Comparison of ENCODE assay signal across 8 mouse cellular contexts in the genomic region with DNA sequence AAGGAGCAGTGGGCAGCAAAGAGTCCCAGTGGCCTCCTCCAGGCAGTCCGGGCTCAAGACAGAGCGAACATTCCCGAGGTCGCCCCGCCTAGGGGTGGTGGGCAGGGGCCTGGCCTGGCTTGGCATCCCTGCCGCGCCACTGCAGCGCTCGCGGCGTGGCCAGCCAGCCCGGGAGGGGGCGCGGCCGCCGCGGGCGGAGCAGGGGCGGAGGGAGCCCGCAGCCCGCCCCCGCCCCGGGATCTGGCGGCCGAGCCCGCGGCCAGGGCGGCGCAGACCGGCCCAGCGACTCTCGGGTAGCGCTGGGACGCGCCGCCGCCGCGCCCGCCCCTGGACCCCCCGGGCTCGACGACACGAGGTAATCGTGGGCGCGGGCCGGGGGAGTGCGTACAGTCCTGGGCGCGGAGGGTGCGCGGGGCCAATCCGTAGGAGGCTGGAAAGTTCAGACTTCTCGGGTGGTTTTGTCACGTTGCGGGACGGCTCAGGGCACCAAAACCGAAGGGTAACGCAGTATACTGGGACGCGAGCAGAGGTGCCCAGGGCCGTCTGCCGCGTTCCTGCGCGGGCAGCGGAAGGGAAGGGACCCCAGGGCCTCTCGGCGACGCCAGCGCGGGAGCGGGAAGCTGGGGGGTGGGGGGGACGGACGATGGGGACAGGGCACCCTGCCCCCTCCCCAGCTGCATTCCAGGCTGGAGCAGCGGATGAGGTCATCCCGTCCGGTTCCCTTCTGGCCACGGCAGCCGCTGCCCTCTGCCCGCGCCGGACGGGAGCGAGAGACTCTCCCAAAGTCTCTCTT. TPM values are rescaled to one million over a fixed set of nuclear protein-coding genes. Genes with fewer than 3 reads are reported as not detected.
A peak's percentile ranks its signal among the peaks of the same experiment; 100 is the strongest.
DNase-seq lines count a peak whose midpoint lies in the region; ATAC-seq and TF ChIP-seq lines count a peak whose summit lies in the region.

A gene (plus strand): TSS at position 254 of the 793 bp plus-strand sequence.

- H3K9ac ChIP-seq in hindbrain, postnatal 0 days (replicated peaks; ENCODE audit: low read length): peak within 1 kb of the TSS; percentile 68
- H3K9ac ChIP-seq in limb, embryonic 14.5 days (ENCODE audit: low read depth, low read length, severe bottlenecking): peak within 1 kb of the TSS; percentile 73
- H3K9ac ChIP-seq in midbrain, embryonic 16.5 days (ENCODE audit: low read depth, low read length): peak within 1 kb of the TSS; percentile 61

- WGBS in bone marrow, adult 2 months: 2% methylated on average over 86 of the region's 86 CpGs
- WGBS in hindbrain, postnatal 0 days: 1% methylated on average over 73 of the region's 86 CpGs
- whole genome bisulfite sequencing in limb, embryonic 14.5 days: 3% methylated on average over 46 of the region's 86 CpGs
- under 1% methylated on average over 74 of the region's 86 CpGs for WGBS in midbrain, embryonic 16.5 days

- peak within 1 kb of the TSS; percentile 66 for H3K4me2 ChIP-seq in hindbrain, postnatal 0 days (ENCODE audit: low read depth, low read length)
- peak within 1 kb of the TSS; percentile 88 for H3K4me2 ChIP-seq in limb, embryonic 14.5 days (replicated peaks; ENCODE audit: low read depth, low read length, severe bottlenecking)
- peak within 1 kb of the TSS; percentile 76 for H3K4me2 ChIP-seq in midbrain, embryonic 16.5 days (ENCODE audit: low read length)

- peak; percentile 82 for ATAC-seq in hindbrain, postnatal 0 days
- ATAC-seq in limb, embryonic 14.5 days (ENCODE audit: low FRiP score, low read depth): peak; percentile 73
- peak; percentile 47; the same call in 1 of the 2 replicates for ATAC-seq in midbrain, embryonic 16.5 days
- no peak for ATAC-seq in activated CD4-positive, CD25-positive, alpha-beta regulatory T cell, adult 4 months

- no peak within 1 kb of the TSS for H3K4me3 ChIP-seq in bone marrow, adult 2 months (replicated peaks; ENCODE audit: control insufficient read depth, low read depth, low read length)
- H3K4me3 ChIP-seq in hindbrain, postnatal 0 days (ENCODE audit: low read length): peak within 1 kb of the TSS; percentile 47
- peak within 1 kb of the TSS; percentile 58 for H3K4me3 ChIP-seq in limb, embryonic 14.5 days (replicated peaks; ENCODE audit: low read length)
- peak within 1 kb of the TSS; percentile 43 for H3K4me3 ChIP-seq in midbrain, embryonic 16.5 days (ENCODE audit: low read depth, low read length)

- no peaks in the 10 kb centered on the region for H3K9me3 ChIP-seq in hindbrain, postnatal 0 days (ENCODE audit: low read length)
- no peaks in the 10 kb centered on the region for H3K9me3 ChIP-seq in limb, embryonic 14.5 days (ENCODE audit: control insufficient read depth, low read length)
- no peaks in the 10 kb centered on the region for H3K9me3 ChIP-seq in midbrain, embryonic 16.5 days (replicated peaks; ENCODE audit: control insufficient read depth, low read length, poor library complexity, severe bottlenecking)

- H3K4me1 ChIP-seq in bone marrow, adult 2 months (ENCODE audit: control insufficient read depth, insufficient read depth, low read length): no peaks in the 10 kb centered on the region
- peaks cover 14% of the 10 kb centered on the region for H3K4me1 ChIP-seq in hindbrain, postnatal 0 days (ENCODE audit: insufficient read depth, low read length)
- peaks cover 38% of the 10 kb centered on the region for H3K4me1 ChIP-seq in limb, embryonic 14.5 days (ENCODE audit: control insufficient read depth, insufficient read depth, low read length)
- peaks cover 24% of the 10 kb centered on the region for H3K4me1 ChIP-seq in midbrain, embryonic 16.5 days (ENCODE audit: control insufficient read depth, insufficient read depth, low read length)

- DNase-seq in layer of hippocampus, adult 18-20 months (ENCODE audit: low spot score in 2 of 2): no peak
- DNase-seq in layer of hippocampus, postnatal 14 days (ENCODE audit: low spot score in 2 of 2): no peak
- DNase-seq in gastrocnemius, postnatal 25 days: peak; percentile 85
- peak; percentile 68 for DNase-seq in hindbrain, postnatal 0 days (ENCODE audit: low spot score)
- DNase-seq in limb, embryonic 14.5 days (ENCODE audit: low spot score): peak; percentile 45

- no peaks in the 10 kb centered on the region for H3K36me3 ChIP-seq in hindbrain, postnatal 0 days (ENCODE audit: insufficient read depth, low read length)
- peaks cover 4% of the 10 kb centered on the region; the same call in 1 of the 2 replicates for H3K36me3 ChIP-seq in limb, embryonic 14.5 days (ENCODE audit: control insufficient read depth, insufficient read depth, low read length)
- H3K36me3 ChIP-seq in midbrain, embryonic 16.5 days (ENCODE audit: control insufficient read depth, insufficient read depth, low read length): no peaks in the 10 kb centered on the region

- peak within 1 kb of the TSS; percentile 45; the same call in 1 of the 2 replicates for H3K27ac ChIP-seq in bone marrow, adult 2 months (ENCODE audit: control insufficient read depth, insufficient read depth, low read depth, low read length, poor library complexity)
- H3K27ac ChIP-seq in hindbrain, postnatal 0 days: peak within 1 kb of the TSS; percentile 86
- H3K27ac ChIP-seq in limb, embryonic 14.5 days (replicated peaks; ENCODE audit: low read depth, low read length): peak within 1 kb of the TSS; percentile 61; the same call in 1 of the 2 replicates
- H3K27ac ChIP-seq in midbrain, embryonic 16.5 days (ENCODE audit: low read length): peak within 1 kb of the TSS; percentile 70

- no peak for TF ChIP-seq POLR2A in bone marrow, adult 2 months (IDR thresholded peaks at IDR 0.05; ENCODE audit: borderline replicate concordance, control insufficient read depth, low read depth, low read length)
- TF ChIP-seq POLR2A in limb, embryonic 14.5 days (IDR thresholded peaks at IDR 0.05; ENCODE audit: borderline replicate concordance, extremely low read depth, insufficient read depth, insufficient read length): no peak

- TF ChIP-seq CTCF in bone marrow, adult 2 months (IDR thresholded peaks at IDR 0.05; ENCODE audit: control insufficient read depth, insufficient read depth, low read length): no peak
- no peak for TF ChIP-seq CTCF in hindbrain, postnatal 0 days (IDR thresholded peaks at IDR 0.05; ENCODE audit: low read depth)

- peaks cover 7% of the 10 kb centered on the region; the same call in 1 of the 2 replicates for H3K27me3 ChIP-seq in hindbrain, postnatal 0 days (ENCODE audit: insufficient read depth, low read length)
- H3K27me3 ChIP-seq in limb, embryonic 14.5 days (ENCODE audit: control insufficient read depth, insufficient read depth, low read length): peaks cover 5% of the 10 kb centered on the region; the same call in 1 of the 2 replicates
- peaks cover 22% of the 10 kb centered on the region for H3K27me3 ChIP-seq in midbrain, embryonic 16.5 days (ENCODE audit: control insufficient read depth, insufficient read depth, low read depth, low read length)

RNA-seq across cellular contexts. Expression of the gene that starts here (rescaled TPM):
- 10 to 100 TPM; 11.9 to 15.8 TPM for total RNA-seq in layer of hippocampus, adult 18-20 months (2021)
- 10 to 100 TPM in 1 of 2 experiments, 1 to 10 TPM in 1; 9.9 to 10.5 TPM for total RNA-seq in layer of hippocampus, postnatal 14 days (2021)
- polyA plus RNA-seq in bone marrow, adult 2 months (2011; ENCODE audit: insufficient read depth, insufficient read length, low replicate concordance, missing spikeins): 6.6 and 9.4 TPM in 2 replicates
- 10 to 100 TPM in 1 of 2 experiments, 1 to 10 TPM in 1; 9.3 to 10.5 TPM for total RNA-seq in gastrocnemius, postnatal 25 days (2021)
- 20.6 and 22.5 TPM in 2 replicates for total RNA-seq in hindbrain, postnatal 0 days (2014; rRNA removed)
- 18.1 TPM in 2 replicates for polyA plus RNA-seq in hindbrain, postnatal 0 days (2015; fragmentation: Nextera tagmentation; extraction: Ambion mirVana)
- 25.2 and 34.3 TPM in 2 replicates for polyA plus RNA-seq in limb, embryonic 14.5 days (2012; rRNA removed)
- polyA plus RNA-seq in limb, embryonic 14.5 days (2014; fragmentation: Nextera tagmentation; extraction: Ambion mirVana): 23.1 and 24.3 TPM in 2 replicates
- 11.4 and 13.6 TPM in 2 replicates for polyA plus RNA-seq in midbrain, embryonic 16.5 days (2015; fragmentation: Nextera tagmentation; extraction: Ambion mirVana)
- polyA plus RNA-seq in activated CD4-positive, CD25-positive, alpha-beta regulatory T cell, adult 4 months (2017; shearing (Covaris generic)): not detected

Comparison
In these comparisons a context has a peak if more than half of its experiments do, and no peak if none do; other contexts are left out.
1. DNase-seq: peak in gastrocnemius, postnatal 25 days (single experiment), hindbrain, postnatal 0 days (single experiment) and limb, embryonic 14.5 days (single experiment); none in layer of hippocampus, adult 18-20 months (0 of 2) and layer of hippocampus, postnatal 14 days (0 of 2).
2. Peak in every context shown above with its lines, with median percentiles within 50 percentile points of each other: H3K27ac ChIP-seq, H3K4me2 ChIP-seq and H3K9ac ChIP-seq.